Mouse (Mus musculus) heart, postnatal 14 days (tissue): ENCODE data around the gene Ntn1. TPM values are rescaled to one million over a fixed set of nuclear protein-coding genes. Genes with fewer than 3 reads are reported as not detected.

ENCODE experiments used
- DNase-seq, 2 experiments: peaks; one replicate each; pipeline ENCODE4 v3.0.0; 2021 to 2022
- intact Hi-C: fragments of 180-260 bp; cut with DNase I; formaldehyde crosslinking; loops from one replicate; pipeline ENCODE4 v1.15.1; 2025
- total RNA-seq, 2 experiments: library from RNA; stranded (reverse); gene quantifications; 2 replicates each; pipeline ENCODE4 v1.2.3; 2021

The Ntn1 gene
- total RNA-seq, 2 experiments from 2014 or later = 52.7 to 55.5 TPM

DNA sequence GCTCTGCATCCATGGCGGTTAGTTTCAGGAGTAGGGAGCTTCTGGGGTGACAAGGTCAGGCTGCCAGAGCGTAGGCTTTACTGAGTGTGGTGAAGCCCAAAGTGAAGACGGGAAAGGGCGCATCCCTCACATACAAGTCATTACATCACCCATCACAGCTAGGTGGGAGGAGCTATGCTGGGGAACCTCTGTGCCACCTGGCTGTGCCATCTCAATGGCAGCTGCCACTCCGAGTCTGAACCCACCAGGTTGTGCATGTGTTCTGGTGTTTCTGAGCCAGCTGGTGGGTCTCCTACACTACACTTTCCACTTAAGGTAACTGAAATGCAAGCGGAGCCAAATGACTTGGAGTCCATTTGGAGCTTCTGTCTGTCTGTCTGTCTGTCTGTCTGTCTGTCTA, 172.8 kb downstream of the Ntn1 start:
- DNase-seq = no peak
- intact Hi-C loops = no loop called here

DNA sequence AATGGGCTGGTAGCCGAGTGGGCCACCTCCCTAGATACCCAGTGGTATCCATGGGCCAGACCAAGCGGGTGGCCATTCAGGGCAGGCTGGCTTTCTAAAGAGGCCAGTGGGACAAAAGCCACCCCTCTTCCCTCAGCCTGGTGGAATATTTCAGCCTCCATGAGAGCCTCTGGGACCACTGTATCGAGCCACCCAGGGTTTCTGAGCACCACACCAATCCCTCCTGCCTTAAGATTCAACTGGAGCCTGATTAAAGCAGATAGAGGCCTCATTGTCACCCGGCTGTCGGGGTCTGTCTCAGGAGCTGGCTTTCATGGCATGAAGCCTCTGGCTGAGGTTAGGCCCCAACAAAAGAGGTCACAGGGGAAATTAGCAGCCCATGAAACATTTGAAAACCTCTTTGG, 174.0 kb downstream of the Ntn1 start:
- intact Hi-C loops = no loop called here
- DNase-seq = no peak

DNA sequence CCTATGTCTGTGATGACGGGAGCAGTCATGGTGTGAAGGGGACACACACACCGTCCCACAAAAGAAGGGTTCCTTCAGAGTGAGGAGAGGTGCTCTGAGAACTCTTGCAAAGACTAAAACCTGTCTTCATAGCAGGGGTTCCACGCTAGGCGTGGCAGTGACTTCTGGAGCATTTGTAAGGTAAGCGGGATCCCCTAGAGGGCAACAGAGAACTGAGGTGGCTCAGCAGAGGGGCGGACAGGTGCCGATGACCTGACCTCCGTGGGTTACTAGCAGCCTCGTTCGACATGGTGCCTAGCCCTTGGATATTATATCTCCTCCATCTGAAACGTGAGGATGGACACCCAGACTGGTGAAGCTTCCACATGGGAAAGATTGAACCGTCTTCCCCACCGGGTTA, 177.5 kb downstream of the Ntn1 start:
- intact Hi-C loops = no loop called here
- DNase-seq = no peak

DNA sequence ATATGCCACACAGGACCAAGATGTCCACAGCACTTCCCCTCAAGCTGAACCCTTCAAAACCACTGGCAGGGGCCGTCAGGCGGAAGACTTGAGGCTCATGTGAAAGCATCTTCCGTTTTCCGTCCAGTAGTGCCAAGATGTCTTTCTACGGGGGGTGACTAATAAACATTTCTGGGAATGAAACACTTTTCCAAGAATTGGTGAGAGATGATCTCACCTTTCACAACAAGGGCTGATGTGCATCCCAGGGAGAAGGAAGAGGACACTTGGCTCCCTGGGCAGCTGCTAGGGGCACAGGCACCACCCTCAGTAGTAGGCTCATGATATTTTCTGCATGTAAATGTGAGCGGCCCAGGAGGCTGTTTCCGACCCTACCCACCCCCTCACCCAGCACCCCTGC, 178.4 kb downstream of the Ntn1 start:
- intact Hi-C loops = no loop called here
- no peak for DNase-seq

DNA sequence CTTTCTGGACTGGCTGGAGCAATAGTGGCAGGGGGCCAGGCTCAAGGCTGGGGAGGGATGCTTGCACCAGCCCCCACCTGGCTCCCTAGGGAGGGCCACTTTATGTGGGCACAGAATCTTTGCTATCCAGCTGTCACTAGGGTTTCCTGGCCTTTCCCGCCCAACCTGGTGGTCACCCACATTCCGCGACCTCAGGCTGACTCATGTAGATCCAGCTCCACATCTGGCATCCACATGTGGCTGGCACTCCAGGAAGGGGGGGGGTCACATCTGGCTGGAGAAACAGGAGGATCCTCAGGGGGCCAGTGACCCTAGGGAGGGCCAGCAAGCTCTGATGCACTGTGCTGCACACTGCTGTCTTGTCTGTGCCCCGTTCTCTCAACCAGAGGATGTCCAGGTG, 179.9 kb downstream of the Ntn1 start:
- no peak for DNase-seq
- intact Hi-C loops = no loop called here

DNA sequence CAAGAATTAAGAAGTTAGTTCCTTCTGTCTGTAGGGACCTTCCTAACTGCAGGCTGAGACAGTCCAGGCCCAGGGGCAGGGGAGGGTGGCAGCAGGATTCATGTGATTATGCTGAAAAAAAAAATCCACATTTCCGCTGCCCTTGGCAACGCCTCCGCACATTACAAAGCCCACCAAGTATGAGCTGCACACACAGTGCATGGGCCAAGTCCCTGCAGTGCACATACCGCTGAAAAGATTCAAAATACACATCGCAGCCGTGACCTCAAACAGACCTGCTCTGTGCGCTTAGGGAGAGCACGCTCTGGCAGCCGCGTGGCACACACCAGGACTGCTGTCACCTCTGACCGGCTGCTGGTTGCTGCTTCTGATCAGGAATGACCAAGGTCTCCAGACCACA, 184.6 kb downstream of the Ntn1 start:
- no peak for DNase-seq
- intact Hi-C loops = no loop called here

DNA sequence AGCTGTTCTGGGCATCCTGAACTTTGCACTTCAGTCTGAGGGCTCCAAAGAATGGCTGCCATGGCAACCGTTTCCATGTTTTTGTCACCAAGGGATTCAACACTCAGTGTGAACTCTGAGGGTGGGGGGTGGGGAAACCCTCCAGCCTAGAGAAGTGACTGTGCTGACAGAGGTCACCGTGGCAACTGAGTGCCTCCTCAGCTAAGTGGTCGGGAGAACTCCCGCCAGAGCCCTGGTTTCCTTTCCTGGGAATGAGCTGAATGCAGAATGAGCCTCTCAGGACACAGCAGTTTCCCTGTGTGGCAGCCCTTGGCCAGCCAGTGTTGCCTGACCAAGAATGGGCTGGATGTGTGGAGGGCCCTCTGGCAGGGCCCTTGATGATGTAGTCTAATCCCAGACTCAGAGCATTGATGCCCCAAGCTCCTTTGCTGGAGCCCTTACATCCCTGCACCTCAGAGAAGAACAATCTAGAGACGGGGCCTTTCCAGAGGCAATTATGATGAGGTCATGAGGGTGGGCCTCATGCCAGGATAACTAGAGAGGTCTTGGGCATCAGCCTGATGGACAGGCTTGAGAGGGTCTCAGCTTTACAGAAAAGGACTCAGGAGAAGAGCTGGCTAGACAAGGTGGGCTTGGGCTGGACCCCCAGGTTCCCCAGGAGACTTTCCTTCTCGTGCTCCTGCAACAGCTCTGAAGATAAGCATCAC, 185.3 kb downstream of the Ntn1 start:
- intact Hi-C loops = no loop called here
- no peak for DNase-seq

DNA sequence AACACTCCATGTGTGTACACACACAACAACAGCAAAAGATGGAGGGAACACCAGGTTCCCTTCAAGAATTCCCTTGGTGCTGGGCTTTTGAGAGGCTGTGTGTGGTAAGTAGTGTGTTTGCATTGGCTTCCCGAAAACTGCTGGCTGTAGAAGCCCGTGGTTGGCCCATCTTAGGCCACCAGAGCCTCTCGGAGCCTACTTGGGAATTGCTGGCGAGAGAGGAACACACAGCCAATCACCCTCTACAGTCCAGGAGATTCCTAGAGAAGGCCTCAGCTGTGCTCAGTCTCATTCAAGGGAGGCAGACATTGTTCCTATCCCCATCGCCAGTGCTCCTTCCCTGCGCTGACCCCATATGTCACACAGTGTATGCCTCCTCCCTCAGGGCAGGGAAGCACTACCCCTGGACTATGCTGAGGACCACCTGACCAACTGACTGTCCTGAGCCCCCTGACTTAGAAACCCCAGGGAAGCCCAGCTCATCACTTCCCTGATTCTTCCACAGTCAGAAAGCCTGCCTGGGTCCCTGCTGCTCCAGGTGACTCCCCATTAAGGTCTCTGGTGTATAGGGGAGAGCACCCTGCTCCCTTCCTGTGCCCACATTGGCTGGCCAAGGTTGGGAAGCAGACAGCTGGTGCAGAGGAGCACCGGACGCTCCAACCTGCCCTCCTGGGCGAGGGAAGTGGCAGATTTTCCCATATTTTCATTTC, 186.0 kb downstream of the Ntn1 start:
- DNase-seq = no peak
- intact Hi-C loops = loop anchor here (5.0 kb wide), 1 partner anchor 207 kb away; no protein-coding TSS in a partner anchor

DNA sequence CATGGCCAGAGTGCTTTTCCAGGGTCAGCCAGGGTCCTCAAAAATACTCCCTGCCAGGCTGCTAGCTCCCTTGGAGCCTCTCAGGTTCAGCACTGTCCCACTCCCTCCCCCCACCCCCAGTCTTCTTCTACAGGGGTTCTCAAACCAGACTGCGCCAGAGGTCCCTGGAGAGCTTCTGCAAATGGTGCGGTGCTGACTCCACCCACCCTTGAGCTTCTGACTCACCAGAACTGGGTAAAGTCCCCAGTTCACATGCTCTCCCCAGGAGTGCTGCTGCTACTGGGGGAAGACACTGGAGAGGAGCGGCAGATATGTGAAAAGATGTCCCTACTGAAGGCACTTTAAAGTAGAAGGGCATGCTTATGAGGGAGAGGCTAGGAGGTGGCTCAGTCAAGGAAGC, 186.7 kb downstream of the Ntn1 start:
- intact Hi-C loops = loop anchor here (2.0 to 5.0 kb wide), 2 partner anchors 195 to 207 kb away; no protein-coding TSS in a partner anchor
- no peak for DNase-seq

DNA sequence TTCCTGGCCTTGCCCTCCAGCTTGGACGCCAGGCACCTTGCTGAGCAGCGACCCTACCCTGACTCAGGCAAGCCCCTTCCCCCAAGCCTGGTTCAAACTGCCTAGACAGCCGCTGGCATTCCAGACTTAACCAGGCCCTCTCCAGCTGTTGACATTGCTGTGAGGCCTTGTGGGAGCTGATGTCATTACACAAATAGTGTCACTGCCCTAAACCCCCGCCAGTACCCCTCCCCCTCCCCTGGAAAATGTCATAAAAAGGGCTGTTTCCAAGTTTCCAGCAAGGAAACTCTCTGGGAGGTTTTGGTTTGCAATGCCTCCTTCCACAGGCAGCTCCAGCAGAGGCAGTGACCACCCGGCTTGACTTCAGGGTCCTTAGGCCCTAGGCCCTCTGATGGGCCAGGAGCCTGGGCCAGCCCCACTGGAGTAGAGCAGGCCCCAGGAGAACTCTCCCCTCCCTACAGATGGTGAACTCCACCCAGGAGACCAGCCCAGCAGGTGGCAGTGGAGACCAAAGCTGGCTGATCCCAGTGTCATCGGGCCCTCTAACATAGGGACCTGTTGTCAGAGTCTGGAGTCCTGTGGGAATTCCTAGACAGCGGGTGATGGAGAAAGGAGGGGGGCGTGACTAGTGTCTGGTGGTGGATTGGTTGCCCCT, 188.6 kb downstream of the Ntn1 start:
- intact Hi-C loops = loop anchor here (2.0 to 5.0 kb wide), 2 partner anchors 197 to 205 kb away; no protein-coding TSS in a partner anchor
- peak; percentile 73 to 76 for DNase-seq

DNA sequence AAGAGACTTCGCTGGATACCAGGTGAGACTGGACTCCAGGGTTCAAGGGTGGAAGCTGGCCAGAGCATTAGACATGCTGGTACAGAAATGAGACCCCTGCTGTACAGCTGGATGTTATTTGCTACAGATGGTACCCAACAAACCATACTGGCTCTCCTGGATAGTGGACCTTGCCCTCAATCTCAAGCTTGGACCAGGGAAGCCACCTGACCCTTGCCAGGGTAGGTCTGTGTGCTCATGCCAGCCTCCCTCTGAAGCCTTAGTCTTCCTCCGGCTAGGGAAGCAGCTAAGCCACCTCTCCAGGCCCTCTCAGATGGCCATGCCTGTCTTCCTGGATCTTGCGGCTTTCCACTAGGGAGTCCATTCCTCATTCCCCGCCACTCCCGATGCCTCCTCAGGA, 189.9 kb downstream of the Ntn1 start:
- intact Hi-C loops = loop anchor here (5.0 kb wide), 1 partner anchor 203 kb away; no protein-coding TSS in a partner anchor
- DNase-seq = no peak

DNA sequence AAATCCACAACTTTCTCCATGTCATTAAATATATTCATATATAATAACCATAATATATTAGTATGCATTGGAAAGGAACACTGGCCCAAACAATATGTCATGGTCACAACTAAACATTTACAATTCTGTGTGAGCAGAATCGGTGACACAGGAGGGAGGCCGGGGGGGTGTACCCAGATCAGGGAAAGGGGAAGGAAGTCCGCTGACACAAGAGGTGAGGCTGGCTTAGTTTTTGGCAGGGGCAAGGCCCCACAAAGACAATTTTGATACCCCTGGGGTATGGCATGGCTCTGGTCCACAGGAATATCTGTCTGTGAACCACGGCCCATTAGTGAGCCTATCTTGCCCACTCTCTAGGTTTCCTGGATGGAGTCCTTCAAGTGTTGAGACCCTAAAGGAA, 191.1 kb downstream of the Ntn1 start:
- intact Hi-C loops = no loop called here
- no peak for DNase-seq

DNA sequence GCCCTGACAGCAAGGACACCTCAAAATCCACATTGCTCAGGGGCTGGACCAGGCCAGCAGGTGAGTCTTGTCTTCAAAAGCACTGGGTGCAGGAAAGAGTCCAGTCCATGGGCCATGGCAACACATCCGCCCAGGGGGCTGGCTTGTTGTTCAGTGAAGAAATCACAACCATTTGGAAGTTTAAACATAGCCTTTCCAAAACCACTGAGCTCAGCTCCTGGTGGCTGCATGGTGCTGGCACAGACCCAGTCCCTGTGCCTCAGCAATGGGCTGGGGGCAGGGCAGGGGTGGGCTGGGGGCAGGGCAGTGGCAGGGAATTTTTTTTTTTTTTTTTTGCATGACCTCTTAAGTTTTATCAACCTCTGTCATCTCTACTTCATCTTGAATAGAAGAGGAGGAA, 192.0 kb downstream of the Ntn1 start:
- DNase-seq = no peak
- intact Hi-C loops = no loop called here

DNA sequence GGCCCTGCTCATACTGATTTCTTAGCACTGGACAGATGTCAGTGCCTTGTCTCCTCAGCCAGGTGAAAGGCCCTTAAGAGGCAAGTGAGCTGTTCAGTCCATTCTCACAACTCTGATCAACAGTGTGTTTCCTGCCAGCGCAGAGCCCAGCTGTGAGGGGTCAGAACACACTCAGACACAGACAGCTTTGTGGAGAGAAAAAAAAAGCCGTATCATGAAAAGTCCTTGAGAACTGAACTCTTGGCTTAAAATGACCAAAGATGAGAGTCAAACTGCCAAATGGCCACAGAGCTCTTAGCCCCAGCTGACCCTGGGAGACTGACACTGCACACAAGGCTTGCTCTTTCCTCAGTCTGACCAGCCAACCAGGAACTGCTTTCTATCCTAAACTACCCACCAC, 192.6 kb downstream of the Ntn1 start:
- intact Hi-C loops = no loop called here
- peak in 1 of 2 experiments; percentile 49 for DNase-seq

DNA sequence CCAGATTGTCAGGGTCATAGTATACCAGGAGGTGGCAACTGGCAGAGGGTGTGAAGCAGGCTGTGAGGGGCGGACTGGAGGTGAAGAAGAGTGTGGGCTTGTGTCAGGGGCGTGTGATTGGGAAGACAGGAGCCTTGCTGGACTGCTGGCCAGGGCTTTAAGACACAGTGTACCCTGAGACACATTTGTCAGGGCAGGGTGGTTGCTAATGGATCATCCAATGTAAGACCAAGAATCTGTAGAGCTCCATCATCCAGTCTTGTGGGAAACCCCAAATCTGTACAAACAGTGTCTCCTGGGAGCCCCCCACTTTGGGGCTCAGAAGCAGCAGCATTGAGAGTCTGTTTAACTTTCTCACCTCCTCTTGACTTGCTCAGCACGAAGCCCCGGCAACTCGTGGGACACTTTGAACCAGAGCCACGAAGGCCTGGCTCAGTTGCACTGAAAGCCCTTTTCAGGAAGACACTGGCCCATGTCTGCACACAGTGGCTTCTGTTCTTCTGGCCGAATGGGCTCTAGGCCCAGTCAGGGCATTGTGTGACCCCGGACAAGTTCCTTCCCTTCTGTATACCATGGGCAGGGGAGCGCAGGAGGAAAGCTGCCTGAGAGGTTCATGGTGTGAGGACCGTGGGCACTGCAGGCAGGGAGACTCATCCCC, 194.9 kb downstream of the Ntn1 start:
- DNase-seq = no peak
- intact Hi-C loops = no loop called here

DNA sequence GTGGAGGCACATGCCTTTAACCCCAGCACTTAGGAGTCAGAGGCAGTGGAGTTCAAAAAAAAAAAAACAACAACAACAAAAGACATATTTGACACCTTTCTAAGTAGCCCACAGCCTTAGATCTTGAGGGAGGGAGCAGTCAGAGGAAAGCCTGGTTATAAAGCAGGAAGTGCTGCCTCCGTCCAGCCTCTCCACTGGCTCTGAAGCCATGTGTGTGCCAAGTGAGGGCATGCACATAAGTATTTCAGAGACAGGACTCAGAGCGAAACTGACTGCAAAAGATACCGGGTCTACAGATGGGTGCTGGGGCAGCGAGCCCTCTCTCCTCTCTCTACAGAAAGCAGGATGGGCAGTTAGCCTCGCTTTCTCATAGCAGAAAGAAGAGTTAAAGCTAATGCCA, 196.2 kb downstream of the Ntn1 start:
- intact Hi-C loops = no loop called here

DNA sequence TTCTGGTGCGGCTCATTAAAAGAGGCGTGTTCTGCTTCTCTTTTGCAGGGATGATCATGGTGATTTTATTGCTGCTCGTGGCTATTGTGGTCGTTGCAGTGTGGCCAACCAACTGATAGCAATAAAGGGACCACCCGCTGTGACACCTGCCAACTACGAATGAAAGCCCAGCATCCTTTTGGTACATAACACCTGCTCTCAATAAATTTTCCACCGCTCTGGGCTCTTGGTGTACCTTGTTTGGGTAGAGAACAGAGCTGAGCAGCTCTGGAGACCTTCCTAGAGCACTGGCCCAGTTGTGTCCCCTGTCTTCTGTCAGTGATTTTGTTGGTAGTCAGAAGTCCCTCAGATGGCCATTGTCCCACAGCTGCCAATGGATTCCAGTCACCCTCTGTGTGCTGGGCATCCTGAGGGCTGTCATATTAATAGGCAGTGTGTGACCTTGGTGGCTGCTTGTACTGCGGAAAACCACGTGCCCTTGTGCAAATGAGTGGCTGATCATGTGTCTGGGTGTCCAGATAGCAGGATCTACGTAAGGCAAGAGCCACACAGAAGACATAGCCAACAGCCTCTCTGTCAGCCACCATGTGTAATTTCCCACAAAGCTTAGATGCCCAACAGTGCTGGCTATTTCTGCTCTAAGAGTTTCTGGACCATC, 196.8 kb downstream of the Ntn1 start:
- DNase-seq = no peak
- intact Hi-C loops = no loop called here

More for the DNA sequence above, 196.2 kb downstream of the Ntn1 start:
- no peak for DNase-seq

DNA sequence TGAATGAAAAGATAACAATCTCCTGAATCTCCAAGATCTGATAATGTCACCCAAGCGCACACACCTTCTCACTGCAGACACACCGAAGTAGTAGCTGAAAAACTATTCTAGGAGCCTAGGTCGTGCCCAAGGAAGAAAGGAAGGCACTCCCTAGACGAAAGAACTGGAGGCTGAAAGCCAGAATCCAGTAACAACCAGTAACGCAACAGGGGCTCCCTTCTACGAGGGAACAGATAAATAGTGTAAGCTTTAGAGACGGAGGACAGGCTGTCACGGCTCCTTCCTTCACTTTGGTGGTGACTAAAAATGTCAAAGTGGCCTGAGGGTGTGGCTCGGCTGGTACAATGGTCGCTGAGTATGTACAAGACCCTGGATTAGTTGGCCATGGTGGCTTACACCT, 198.1 kb downstream of the Ntn1 start:
- intact Hi-C loops = no loop called here
- DNase-seq = no peak

DNA sequence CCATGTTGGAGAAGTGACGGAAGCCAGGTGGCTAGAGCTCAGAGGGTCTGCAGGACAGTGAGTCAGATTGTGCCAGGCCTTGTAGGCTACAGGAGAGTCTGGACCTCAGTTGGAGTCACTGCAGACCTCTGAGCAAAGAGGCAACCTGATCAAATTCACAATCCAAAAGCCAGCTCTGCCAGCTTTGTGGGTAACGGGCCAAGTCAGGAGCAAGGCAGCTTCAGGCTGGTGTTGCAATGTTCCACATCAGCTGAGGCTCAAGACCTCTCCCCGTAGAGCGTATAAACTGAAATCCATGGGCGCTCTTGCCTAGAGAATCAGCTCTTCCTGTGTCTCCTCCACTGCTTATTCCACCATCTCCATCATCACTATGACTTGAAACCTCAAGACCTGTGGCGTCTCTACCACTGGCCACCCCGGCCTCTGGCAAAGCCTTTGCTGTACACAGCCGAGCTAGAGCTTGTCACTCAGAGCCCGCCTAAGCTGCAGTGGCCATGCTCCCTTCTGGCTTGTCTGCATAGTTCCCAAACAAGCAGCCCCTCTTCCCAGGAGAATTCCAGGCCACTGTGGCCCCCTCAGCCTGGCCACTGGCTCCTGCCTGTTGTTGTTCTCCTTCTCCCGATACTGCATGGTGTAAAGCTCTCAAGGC, 198.7 kb downstream of the Ntn1 start:
- DNase-seq = no peak
- intact Hi-C loops = no loop called here

DNA sequence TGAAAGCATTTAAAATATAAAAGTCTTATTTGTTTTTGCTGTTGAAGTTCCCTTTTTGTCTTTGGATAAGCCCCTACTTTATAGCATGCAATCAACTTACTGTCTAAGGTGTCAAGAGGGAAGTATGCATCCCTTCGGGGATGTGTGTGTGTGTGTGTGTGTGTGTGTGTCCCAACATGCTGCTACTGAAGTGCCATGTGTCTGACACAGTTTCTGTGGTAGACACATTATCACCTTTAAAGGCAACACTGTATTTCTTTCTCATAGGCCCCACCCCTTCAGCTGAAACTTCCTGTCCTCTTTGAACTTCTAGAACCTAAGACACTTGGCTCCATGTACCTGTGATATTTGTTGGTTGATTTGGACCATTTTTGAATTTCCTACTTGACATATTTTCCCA, 199.6 kb downstream of the Ntn1 start:
- intact Hi-C loops = no loop called here
- no peak for DNase-seq
